Mouse (Mus musculus): Measurements from ENCODE around the gene Chsy1. TPM values are rescaled to one million over a fixed set of nuclear protein-coding genes. Genes with fewer than 3 reads are reported as not detected.
"Not testable (repeated sequence)": the region's sequence is repeated elsewhere in the genome, so short reads cannot be mapped to it uniquely, and the experiment has no call there.

Gene Chsy1
- polyA plus RNA-seq, 1 experiment from 2014 or later: 13.4 TPM

DNA sequence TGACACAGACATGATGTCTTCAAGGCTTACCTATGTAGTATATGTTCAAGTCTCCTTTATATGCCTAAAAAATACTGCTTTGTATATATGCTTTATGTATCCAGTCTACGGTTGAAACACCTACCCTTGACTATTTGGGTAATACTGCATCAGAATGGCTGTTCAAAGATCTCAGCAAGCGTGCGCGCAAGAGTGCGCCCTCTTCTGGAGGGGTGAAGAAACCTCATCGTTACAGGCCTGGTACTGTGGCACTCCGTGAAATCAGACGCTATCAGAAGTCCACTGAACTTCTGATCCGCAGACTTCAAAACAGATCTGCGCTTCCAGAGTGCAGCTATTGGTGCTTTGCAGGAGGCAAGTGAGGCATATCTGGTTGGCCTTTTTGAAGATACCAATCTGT lies 81.1 kb downstream of the Chsy1 start:
- 89% methylated on average over 10 of the region's 10 CpGs for WGBS

DNA sequence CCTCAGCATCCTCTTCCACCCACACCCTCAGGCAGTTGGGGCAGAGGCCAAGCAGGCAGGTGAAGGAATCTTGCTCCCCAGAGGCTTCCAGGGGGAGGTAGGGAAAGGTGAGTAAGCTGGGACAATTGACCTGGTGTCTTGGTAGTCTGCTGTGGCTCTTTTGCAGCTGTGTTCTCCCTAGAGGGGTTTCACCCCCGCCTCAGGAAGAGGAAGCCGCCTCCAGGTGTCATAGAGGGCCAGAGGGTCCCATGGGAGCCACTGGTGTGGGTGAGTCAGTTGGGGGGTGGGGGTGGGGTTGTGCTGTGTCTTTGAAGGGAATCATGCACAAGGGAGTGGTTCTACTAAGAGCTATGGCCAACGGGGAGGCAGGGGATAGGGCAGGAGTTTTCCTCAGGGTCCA lies 85.2 kb downstream of the Chsy1 start:
- Histone ChIP-seq H3K36me3 (no peaks in the 10 kb centered on the region), H3K27ac (peak overlapping the region; percentile 89; the same call in 1 of the 2 replicates), H3K9me3 (replicated peaks) (no peaks in the 10 kb centered on the region), H3K4me3 (no peak overlapping the region), H3K4me2 (no peak overlapping the region), H3K9ac (no peak overlapping the region), H3K27me3 (no peaks in the 10 kb centered on the region), H3K4me1 (replicated peaks) (peaks cover 51% of the 10 kb centered on the region)
- ATAC-seq (replicated peaks; ENCODE audit: insufficient number of reproducible peaks, insufficient read depth, low FRiP score, low read depth): no peak
- 58% methylated on average over 3 of the region's 3 CpGs for WGBS

More for the DNA sequence above, 81.1 kb downstream of the Chsy1 start:
- not testable (repeated sequence) for H3K36me3 ChIP-seq; ATAC-seq (replicated peaks; ENCODE audit: insufficient number of reproducible peaks, insufficient read depth, low FRiP score, low read depth); H3K9ac ChIP-seq; H3K4me3 ChIP-seq; H3K27ac ChIP-seq; H3K27me3 ChIP-seq; H3K4me2 ChIP-seq; H3K9me3 ChIP-seq (replicated peaks)
- H3K4me1 ChIP-seq (replicated peaks): peaks cover 22% of the 10 kb centered on the region

GRCm38 (mm10) chr7:66195881-66196280 lies 86.6 kb downstream of the Chsy1 start:
- Histone ChIP-seq H3K4me1 (replicated peaks) (peaks cover 65% of the 10 kb centered on the region), H3K36me3 (no peaks in the 10 kb centered on the region), H3K27ac (peak overlapping the region; percentile 89), H3K4me3 (no peak overlapping the region), H3K27me3 (no peaks in the 10 kb centered on the region), H3K9ac (no peak overlapping the region), H3K9me3 (replicated peaks) (no peaks in the 10 kb centered on the region), H3K4me2 (peak overlapping the region; percentile 23; the same call in 1 of the 2 replicates)
- 43% methylated on average over 1 of the region's 1 CpGs for WGBS
- ATAC-seq (replicated peaks; ENCODE audit: insufficient number of reproducible peaks, insufficient read depth, low FRiP score, low read depth): no peak

GRCm38 (mm10) chr7:66196609-66197445 lies 87.5 kb downstream of the Chsy1 start:
- H3K27ac ChIP-seq: peak overlapping the region; percentile 89
- no peak overlapping the region for H3K9ac ChIP-seq
- 15% methylated on average over 11 of the region's 11 CpGs for WGBS
- H3K4me1 ChIP-seq (replicated peaks): peaks cover 71% of the 10 kb centered on the region
- H3K27me3 ChIP-seq: no peaks in the 10 kb centered on the region
- ATAC-seq (replicated peaks; ENCODE audit: insufficient number of reproducible peaks, insufficient read depth, low FRiP score, low read depth): peak; percentile 79
- H3K4me3 ChIP-seq: no peak overlapping the region
- no peaks in the 10 kb centered on the region for H3K9me3 ChIP-seq (replicated peaks)
- H3K36me3 ChIP-seq: no peaks in the 10 kb centered on the region
- H3K4me2 ChIP-seq: peak overlapping the region; percentile 37

- Histone ChIP-seq H3K27ac (peak overlapping the region; percentile 49), H3K27me3 (no peaks in the 10 kb centered on the region), H3K9ac (no peak overlapping the region), H3K4me2 (no peak overlapping the region), H3K36me3 (no peaks in the 10 kb centered on the region), H3K4me3 (no peak overlapping the region), H3K9me3 (replicated peaks) (no peaks in the 10 kb centered on the region), H3K4me1 (replicated peaks) (peaks cover 71% of the 10 kb centered on the region)
- WGBS: 82% methylated on average over 10 of the region's 10 CpGs
- ATAC-seq (replicated peaks; ENCODE audit: insufficient number of reproducible peaks, insufficient read depth, low FRiP score, low read depth): no peak
Observed at GRCm38 (mm10) chr7:66198416-66198815, 89.1 kb downstream of the Chsy1 start.

GRCm38 (mm10) chr7:66199391-66199831 lies 90.1 kb downstream of the Chsy1 start:
- Histone ChIP-seq H3K9ac (no peak overlapping the region), H3K27me3 (no peaks in the 10 kb centered on the region), H3K36me3 (no peaks in the 10 kb centered on the region), H3K4me3 (no peak overlapping the region), H3K27ac (peak overlapping the region; percentile 49), H3K9me3 (replicated peaks) (no peaks in the 10 kb centered on the region), H3K4me1 (replicated peaks) (peaks cover 68% of the 10 kb centered on the region), H3K4me2 (no peak overlapping the region)
- WGBS: 70% methylated on average over 5 of the region's 5 CpGs
- no peak; the same call in 1 of the 2 replicates for ATAC-seq (replicated peaks; ENCODE audit: insufficient number of reproducible peaks, insufficient read depth, low FRiP score, low read depth)

GRCm38 (mm10) chr7:66200383-66200782 lies 91.1 kb downstream of the Chsy1 start:
- ATAC-seq (replicated peaks; ENCODE audit: insufficient number of reproducible peaks, insufficient read depth, low FRiP score, low read depth): no peak
- Histone ChIP-seq H3K27ac (peak overlapping the region; percentile 43), H3K9me3 (replicated peaks) (no peaks in the 10 kb centered on the region), H3K4me1 (replicated peaks) (peaks cover 58% of the 10 kb centered on the region), H3K27me3 (no peaks in the 10 kb centered on the region), H3K9ac (no peak overlapping the region), H3K4me3 (no peak overlapping the region), H3K36me3 (no peaks in the 10 kb centered on the region), H3K4me2 (no peak overlapping the region)
- 62% methylated on average over 3 of the region's 3 CpGs for WGBS

DNA sequence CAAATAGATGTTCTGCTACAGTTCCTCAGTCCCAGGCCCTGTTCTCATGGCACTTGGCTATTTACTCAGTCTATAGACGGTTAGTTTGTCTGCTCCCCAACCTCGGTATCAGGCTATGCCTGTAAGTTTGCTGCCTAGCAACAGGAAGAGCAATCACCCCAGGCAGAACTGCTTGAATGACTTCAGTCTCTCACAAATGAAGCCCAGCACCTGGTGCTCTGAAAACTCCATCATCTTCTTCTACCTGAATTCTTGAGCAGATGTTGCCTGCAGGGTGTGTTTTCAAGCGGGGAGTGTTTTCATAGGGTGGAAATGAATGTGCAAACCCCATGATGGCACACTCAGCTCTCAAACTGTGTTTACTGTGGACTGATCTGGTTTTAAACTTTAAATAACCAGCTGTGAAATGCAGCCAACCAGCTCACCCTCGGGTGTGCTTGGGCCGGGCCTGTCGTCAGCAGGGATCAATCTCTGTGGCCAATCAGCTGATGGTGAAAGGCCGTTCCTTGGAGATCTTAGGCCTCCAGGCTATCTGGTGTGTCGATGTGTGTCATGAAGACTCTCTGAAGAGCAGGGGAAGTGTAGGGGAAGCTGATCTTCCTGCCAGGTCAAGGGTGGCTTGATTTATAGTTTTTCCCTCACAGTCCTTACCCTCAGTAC lies 91.6 kb downstream of the Chsy1 start:
- ATAC-seq (replicated peaks; ENCODE audit: insufficient number of reproducible peaks, insufficient read depth, low FRiP score, low read depth): no peak
- Histone ChIP-seq H3K36me3 (no peaks in the 10 kb centered on the region), H3K4me1 (replicated peaks) (peaks cover 53% of the 10 kb centered on the region), H3K4me3 (no peak overlapping the region), H3K9me3 (replicated peaks) (no peaks in the 10 kb centered on the region), H3K9ac (no peak overlapping the region), H3K27me3 (no peaks in the 10 kb centered on the region), H3K27ac (peak overlapping the region; percentile 43), H3K4me2 (no peak overlapping the region)
- WGBS: 23% methylated on average over 8 of the region's 8 CpGs

GRCm38 (mm10) chr7:66201657-66202056 lies 92.3 kb downstream of the Chsy1 start:
- H3K9me3 ChIP-seq (replicated peaks): no peaks in the 10 kb centered on the region
- H3K9ac ChIP-seq: no peak overlapping the region
- H3K4me3 ChIP-seq: no peak overlapping the region
- H3K27ac ChIP-seq: no peak overlapping the region
- ATAC-seq (replicated peaks; ENCODE audit: insufficient number of reproducible peaks, insufficient read depth, low FRiP score, low read depth): no peak
- no peaks in the 10 kb centered on the region for H3K36me3 ChIP-seq
- peaks cover 45% of the 10 kb centered on the region for H3K4me1 ChIP-seq (replicated peaks)
- H3K4me2 ChIP-seq: no peak overlapping the region
- WGBS: 86% methylated on average over 2 of the region's 2 CpGs
- H3K27me3 ChIP-seq: no peaks in the 10 kb centered on the region

- Histone ChIP-seq H3K9me3 (replicated peaks) (peaks cover 10% of the 10 kb centered on the region; the same call in 1 of the 2 replicates), H3K9ac (no peak overlapping the region), H3K4me3 (no peak overlapping the region), H3K4me1 (replicated peaks) (no peaks in the 10 kb centered on the region), H3K27me3 (no peaks in the 10 kb centered on the region), H3K36me3 (no peaks in the 10 kb centered on the region), H3K4me2 (no peak overlapping the region), H3K27ac (no peak overlapping the region)
- WGBS: 69% methylated on average over 2 of the region's 2 CpGs
- no peak for ATAC-seq (replicated peaks; ENCODE audit: insufficient number of reproducible peaks, insufficient read depth, low FRiP score, low read depth)
Observed at GRCm38 (mm10) chr7:66209920-66210319, 100.6 kb downstream of the Chsy1 start.

DNA sequence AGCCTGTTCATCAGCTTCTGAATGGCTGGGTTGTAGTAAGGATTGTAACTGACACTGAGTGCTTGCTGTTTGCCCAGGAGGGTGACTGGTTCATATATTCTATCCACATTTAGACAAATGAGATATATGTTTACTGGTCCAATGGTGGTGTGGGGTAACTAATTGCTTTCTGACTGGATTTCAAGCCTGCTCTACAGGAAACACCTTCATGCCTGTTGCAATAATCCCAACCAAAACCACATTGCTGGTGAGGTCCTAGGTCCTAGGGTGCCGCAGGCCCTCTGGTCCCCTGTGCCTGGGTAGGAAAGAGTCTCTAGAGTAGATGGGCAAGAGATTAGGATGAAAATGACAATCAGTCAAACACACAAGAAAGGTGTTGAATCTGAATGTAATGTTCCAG lies 103.6 kb downstream of the Chsy1 start:
- Histone ChIP-seq H3K9me3 (replicated peaks) (peaks cover under 1% of the 10 kb centered on the region; the same call in 1 of the 2 replicates), H3K4me3 (no peak overlapping the region), H3K36me3 (no peaks in the 10 kb centered on the region), H3K9ac (no peak overlapping the region), H3K4me1 (replicated peaks) (peaks cover 11% of the 10 kb centered on the region), H3K27ac (no peak overlapping the region), H3K27me3 (no peaks in the 10 kb centered on the region), H3K4me2 (no peak overlapping the region)
- ATAC-seq (replicated peaks; ENCODE audit: insufficient number of reproducible peaks, insufficient read depth, low FRiP score, low read depth): no peak
- WGBS: 81% methylated on average over 1 of the region's 1 CpGs

All from heart, embryonic 15.5 days (tissue).